Mouse (Mus musculus) 3134 (cell line): ENCODE results near the gene Esp6.
"Not testable (repeated sequence)": the region's sequence is repeated elsewhere in the genome, so short reads cannot be mapped to it uniquely, and the experiment has no call there.

ENCODE experiments used
- DNase-seq: peaks from one replicate; pipeline ENCODE4 v3.0.0-alpha.2; 2011; ENCODE audit warnings: low spot score; ENCODE audit not compliant: insufficient read length; ENCODE audit errors: extremely low read depth

Esp6 gene

GRCm38 (mm10) chr17:40561207-40561606 lies at the start of gene Esp6:
Gene Esp6 (plus strand): TSS chr17:40561507.
- no peak for DNase-seq

GRCm38 (mm10) chr17:40519818-40520217 lies 41.5 kb upstream of the Esp6 start, which contains the start of gene Esp8:
Gene Esp8 (plus strand): TSS chr17:40520022.
- DNase-seq, result no peak

- DNase-seq, result no peak
Measured at GRCm38 (mm10) chr17:40529813-40530212, 31.5 kb upstream of the Esp6 start.

GRCm38 (mm10) chr17:40531147-40531546 lies 30.2 kb upstream of the Esp6 start:
- DNase-seq, result no peak

- DNase-seq, result not testable (repeated sequence)
Measured at GRCm38 (mm10) chr17:40547005-40547404, 14.3 kb upstream of the Esp6 start.

GRCm38 (mm10) chr17:40553470-40553869 lies 7.8 kb upstream of the Esp6 start:
- no peak for DNase-seq

GRCm38 (mm10) chr17:40583906-40584305 lies 22.6 kb downstream of the Esp6 start:
- not testable (repeated sequence) for DNase-seq

GRCm38 (mm10) chr17:40591297-40591696 lies 30.0 kb downstream of the Esp6 start:
- DNase-seq, result no peak

- no peak for DNase-seq
Measured at GRCm38 (mm10) chr17:40598294-40598693, 37.0 kb downstream of the Esp6 start, which contains the start of gene Esp4. Gene Esp4 (plus strand): TSS chr17:40598594.
